Mouse (Mus musculus): ENCODE measurements at regions not wholly inside any gene's neighbourhood (a gene's known extent, or its start where the extent isn't known, plus 50 kb on each side); places are given as distances from the start of the nearest gene placed in this dataset.

GRCm38 (mm10) chr15:37166744-37167143 is 159.2 kb upstream of the Zfp706 start:
- Histone ChIP-seq H3K27me3 (ENCODE audit: control insufficient read depth, insufficient read depth, low read length) (no peaks in the 10 kb centered on the region), H3K4me2 (replicated peaks) (no peak overlapping the region), H3K27ac (no peak overlapping the region), H3K9me3 (ENCODE audit: control insufficient read depth, low read length) (no peaks in the 10 kb centered on the region), H3K36me3 (replicated peaks; ENCODE audit: control insufficient read depth, insufficient read depth) (no peaks in the 10 kb centered on the region), H3K9ac (no peak overlapping the region), H3K4me1 (replicated peaks; ENCODE audit: control insufficient read depth, insufficient read depth, low read length) (no peaks in the 10 kb centered on the region), H3K4me3 (replicated peaks; ENCODE audit: low read length) (no peak overlapping the region)
- no peak for DNase-seq (ENCODE audit: low spot score)
- 80% methylated on average over 3 of the region's 3 CpGs for WGBS
- ATAC-seq (ENCODE audit: low FRiP score), result no peak

- no peak for ATAC-seq (ENCODE audit: low FRiP score)
- Histone ChIP-seq H3K27ac (no peak overlapping the region), H3K4me1 (replicated peaks; ENCODE audit: control insufficient read depth, insufficient read depth, low read length) (no peaks in the 10 kb centered on the region), H3K9me3 (ENCODE audit: control insufficient read depth, low read length) (no peaks in the 10 kb centered on the region), H3K27me3 (ENCODE audit: control insufficient read depth, insufficient read depth, low read length) (no peaks in the 10 kb centered on the region), H3K4me2 (replicated peaks) (no peak overlapping the region), H3K36me3 (replicated peaks; ENCODE audit: control insufficient read depth, insufficient read depth) (no peaks in the 10 kb centered on the region), H3K9ac (no peak overlapping the region), H3K4me3 (replicated peaks; ENCODE audit: low read length) (no peak overlapping the region)
- DNase-seq (ENCODE audit: low spot score), result no peak
- WGBS, result 26% methylated on average over 12 of the region's 12 CpGs
Observed at GRCm38 (mm10) chr15:37165887-37166507, 158.4 kb upstream of the Zfp706 start.

- Histone ChIP-seq H3K4me2 (replicated peaks) (no peak overlapping the region), H3K27me3 (ENCODE audit: control insufficient read depth, insufficient read depth, low read length) (no peaks in the 10 kb centered on the region), H3K9me3 (ENCODE audit: control insufficient read depth, low read length) (no peaks in the 10 kb centered on the region), H3K36me3 (replicated peaks; ENCODE audit: control insufficient read depth, insufficient read depth) (no peaks in the 10 kb centered on the region), H3K4me1 (replicated peaks; ENCODE audit: control insufficient read depth, insufficient read depth, low read length) (no peaks in the 10 kb centered on the region), H3K4me3 (replicated peaks; ENCODE audit: low read length) (no peak overlapping the region), H3K27ac (no peak overlapping the region), H3K9ac (no peak overlapping the region)
- no peak for DNase-seq (ENCODE audit: low spot score)
- no peak for ATAC-seq (ENCODE audit: low FRiP score)
- WGBS, result 59% methylated on average over 2 of the region's 2 CpGs
Observed at GRCm38 (mm10) chr15:37165216-37165615, 157.6 kb upstream of the Zfp706 start.

GRCm38 (mm10) chr15:37164191-37165135 is 156.9 kb upstream of the Zfp706 start:
- Histone ChIP-seq H3K36me3 (replicated peaks; ENCODE audit: control insufficient read depth, insufficient read depth) (no peaks in the 10 kb centered on the region), H3K4me1 (replicated peaks; ENCODE audit: control insufficient read depth, insufficient read depth, low read length) (0 out of 2 replicates have a peak, but pooled peaks cover under 1% of the 10 kb centered on the region), H3K27me3 (ENCODE audit: control insufficient read depth, insufficient read depth, low read length) (no peaks in the 10 kb centered on the region), H3K4me2 (replicated peaks) (no peak overlapping the region), H3K9me3 (ENCODE audit: control insufficient read depth, low read length) (no peaks in the 10 kb centered on the region), H3K9ac (no peak overlapping the region), H3K4me3 (replicated peaks; ENCODE audit: low read length) (no peak overlapping the region), H3K27ac (no peak overlapping the region)
- DNase-seq (ENCODE audit: low spot score) (no peak), ATAC-seq (ENCODE audit: low FRiP score) (no peak)
- WGBS, result 35% methylated on average over 15 of the region's 15 CpGs

- H3K27me3 ChIP-seq (ENCODE audit: control insufficient read depth, insufficient read depth, low read length), result no peaks in the 10 kb centered on the region
- 74% methylated on average over 4 of the region's 4 CpGs for WGBS
- H3K9me3 ChIP-seq (ENCODE audit: control insufficient read depth, low read length), result no peaks in the 10 kb centered on the region
- H3K9ac ChIP-seq, result no peak overlapping the region
- H3K4me2 ChIP-seq (replicated peaks), result no peak overlapping the region
- H3K36me3 ChIP-seq (replicated peaks; ENCODE audit: control insufficient read depth, insufficient read depth), result no peaks in the 10 kb centered on the region
- H3K27ac ChIP-seq, result no peak overlapping the region
- 0 out of 2 replicates have a peak, but pooled peaks cover 3% of the 10 kb centered on the region for H3K4me1 ChIP-seq (replicated peaks; ENCODE audit: control insufficient read depth, insufficient read depth, low read length)
- H3K4me3 ChIP-seq (replicated peaks; ENCODE audit: low read length), result no peak overlapping the region
- no peak for ATAC-seq (ENCODE audit: low FRiP score)
- no peak for DNase-seq (ENCODE audit: low spot score)
Observed at GRCm38 (mm10) chr15:37159956-37160355, 152.4 kb upstream of the Zfp706 start.

- Histone ChIP-seq H3K36me3 (replicated peaks; ENCODE audit: control insufficient read depth, insufficient read depth) (no peaks in the 10 kb centered on the region), H3K4me3 (replicated peaks; ENCODE audit: low read length) (no peak overlapping the region), H3K27me3 (ENCODE audit: control insufficient read depth, insufficient read depth, low read length) (no peaks in the 10 kb centered on the region), H3K27ac (no peak overlapping the region), H3K4me2 (replicated peaks) (no peak overlapping the region), H3K4me1 (replicated peaks; ENCODE audit: control insufficient read depth, insufficient read depth, low read length) (0 out of 2 replicates have a peak, but pooled peaks cover 3% of the 10 kb centered on the region), H3K9me3 (ENCODE audit: control insufficient read depth, low read length) (no peaks in the 10 kb centered on the region), H3K9ac (no peak overlapping the region)
- WGBS, result 9% methylated on average over 4 of the region's 4 CpGs
- DNase-seq (ENCODE audit: low spot score), result no peak
- ATAC-seq (ENCODE audit: low FRiP score), result no peak
Observed at GRCm38 (mm10) chr15:37159349-37159748, 151.8 kb upstream of the Zfp706 start.

- Histone ChIP-seq H3K27ac (no peak overlapping the region), H3K4me3 (replicated peaks; ENCODE audit: low read length) (no peak overlapping the region), H3K36me3 (replicated peaks; ENCODE audit: control insufficient read depth, insufficient read depth) (no peaks in the 10 kb centered on the region), H3K27me3 (ENCODE audit: control insufficient read depth, insufficient read depth, low read length) (no peaks in the 10 kb centered on the region), H3K4me1 (replicated peaks; ENCODE audit: control insufficient read depth, insufficient read depth, low read length) (0 out of 2 replicates have a peak, but pooled peaks cover 3% of the 10 kb centered on the region), H3K9me3 (ENCODE audit: control insufficient read depth, low read length) (no peaks in the 10 kb centered on the region), H3K4me2 (replicated peaks) (no peak overlapping the region), H3K9ac (no peak overlapping the region)
- no peak for DNase-seq (ENCODE audit: low spot score)
- 67% methylated on average over 4 of the region's 4 CpGs for WGBS
- no peak for ATAC-seq (ENCODE audit: low FRiP score)
Observed at GRCm38 (mm10) chr15:37157386-37157785, 149.8 kb upstream of the Zfp706 start.

- 91% methylated on average over 4 of the region's 4 CpGs for WGBS
- no peak overlapping the region for H3K9ac ChIP-seq
- 0 out of 2 replicates have a peak, but pooled peaks cover 3% of the 10 kb centered on the region for H3K4me1 ChIP-seq (replicated peaks; ENCODE audit: control insufficient read depth, insufficient read depth, low read length)
- no peak overlapping the region for H3K4me2 ChIP-seq (replicated peaks)
- no peak for DNase-seq (ENCODE audit: low spot score)
- no peak overlapping the region for H3K27ac ChIP-seq
- H3K36me3 ChIP-seq (replicated peaks; ENCODE audit: control insufficient read depth, insufficient read depth), result no peaks in the 10 kb centered on the region
- H3K27me3 ChIP-seq (ENCODE audit: control insufficient read depth, insufficient read depth, low read length), result no peaks in the 10 kb centered on the region
- ATAC-seq (ENCODE audit: low FRiP score), result no peak
- H3K9me3 ChIP-seq (ENCODE audit: control insufficient read depth, low read length), result no peaks in the 10 kb centered on the region
- H3K4me3 ChIP-seq (replicated peaks; ENCODE audit: low read length), result no peak overlapping the region
Observed at GRCm38 (mm10) chr15:37154934-37155333, 147.4 kb upstream of the Zfp706 start.

DNA sequence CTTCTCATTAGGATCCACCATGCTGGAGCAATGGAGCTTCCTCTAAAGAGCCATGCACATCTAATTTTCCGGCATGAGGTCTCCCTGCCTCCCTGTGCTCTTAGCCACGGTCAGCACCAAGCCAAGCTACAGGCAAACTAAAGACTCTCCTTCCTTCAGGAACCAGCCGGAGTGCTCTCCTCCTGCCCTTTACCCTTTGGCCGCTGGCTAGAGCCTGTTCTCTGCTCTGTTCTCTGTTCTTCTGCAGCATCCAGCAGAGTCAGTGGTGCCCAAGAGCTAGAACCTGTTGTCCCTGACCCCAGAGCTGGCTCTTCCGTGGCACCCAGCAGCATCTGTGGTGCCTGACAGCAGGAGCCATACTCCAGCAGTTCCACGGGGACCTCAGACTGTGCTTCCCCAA is 145.6 kb upstream of the Zfp706 start:
- Histone ChIP-seq H3K9me3 (ENCODE audit: control insufficient read depth, low read length) (no peaks in the 10 kb centered on the region), H3K27me3 (ENCODE audit: control insufficient read depth, insufficient read depth, low read length) (no peaks in the 10 kb centered on the region), H3K4me3 (replicated peaks; ENCODE audit: low read length) (no peak overlapping the region), H3K36me3 (replicated peaks; ENCODE audit: control insufficient read depth, insufficient read depth) (no peaks in the 10 kb centered on the region), H3K27ac (no peak overlapping the region), H3K9ac (no peak overlapping the region), H3K4me1 (replicated peaks; ENCODE audit: control insufficient read depth, insufficient read depth, low read length) (no peaks in the 10 kb centered on the region), H3K4me2 (replicated peaks) (no peak overlapping the region)
- 84% methylated on average over 6 of the region's 6 CpGs for WGBS
- DNase-seq (ENCODE audit: low spot score) (no peak), ATAC-seq (ENCODE audit: low FRiP score) (no peak)

Data from hindbrain, embryonic 14.5 days (tissue).